Mouse (Mus musculus): ENCODE results near the gene Pex14.

DNA sequence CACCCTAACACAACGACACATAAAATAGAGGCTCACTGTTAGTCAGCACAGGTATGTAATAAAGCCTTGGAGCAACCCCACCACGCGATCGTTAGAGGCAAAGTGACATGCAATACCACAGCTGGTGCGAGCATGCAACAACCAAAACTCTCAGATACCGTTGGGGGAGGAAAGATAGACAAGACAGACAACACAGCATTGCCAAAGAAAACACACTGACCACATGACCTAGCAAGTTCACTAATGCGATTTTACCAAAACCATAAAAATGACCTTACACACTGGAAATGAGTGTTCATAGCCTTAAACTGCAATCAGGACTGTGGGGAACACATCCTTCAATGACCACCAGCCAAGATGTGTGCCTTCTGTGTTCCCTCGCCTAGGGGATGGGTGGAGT lies 8.3 kb downstream of the Pex14 start:
- TF ChIP-seq CTCF (IDR thresholded peaks at IDR 0.05) (no peak), EP300 (IDR thresholded peaks at IDR 0.05) (no peak)

All from lung, postnatal 0 days (tissue).